23 mouse cellular contexts compared by ENCODE assay signal in the genomic region with DNA sequence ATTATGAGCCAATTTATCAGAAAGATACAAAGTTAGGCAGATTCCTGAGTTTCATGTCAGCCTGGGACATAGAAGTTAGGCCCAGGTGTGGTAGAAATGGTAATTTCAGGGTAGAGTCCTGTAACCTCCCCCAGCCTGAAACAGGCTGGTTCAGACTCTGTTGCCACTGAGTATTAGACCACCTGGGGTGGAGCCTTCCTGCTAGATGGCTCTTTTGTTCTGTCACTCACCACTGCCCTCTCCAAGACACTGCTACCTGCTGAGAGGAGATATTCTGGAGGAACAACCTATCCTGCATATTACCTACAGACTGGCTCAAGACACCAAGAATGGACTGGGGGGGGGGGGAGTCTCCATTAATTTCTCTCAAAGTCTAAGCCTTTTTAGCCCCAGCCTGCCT.
"Had no signal": no experiment of that assay in that cellular context is flagged by ENCODE, and none has a peak within 500 bp of the region (broad histone marks: within the 10 kb centered on the region; RNA-seq: fewer than 3 reads in every experiment).

No protein-coding gene starts in this region.

- H3K9ac ChIP-seq: embryonic facial prominence, embryonic 12.5 days; embryonic facial prominence, embryonic 13.5 days; embryonic facial prominence, embryonic 15.5 days; forebrain, embryonic 12.5 days; forebrain, embryonic 13.5 days; forebrain, embryonic 15.5 days; forebrain, postnatal 0 days had no signal

- H3K36me3 ChIP-seq: embryonic facial prominence, embryonic 10.5 days; embryonic facial prominence, embryonic 12.5 days; embryonic facial prominence, embryonic 13.5 days; embryonic facial prominence, embryonic 15.5 days; forebrain, embryonic 10.5 days; forebrain, embryonic 12.5 days; forebrain, embryonic 15.5 days; heart, embryonic 10.5 days had no signal

- H3K9me3 ChIP-seq: embryonic facial prominence, embryonic 10.5 days; embryonic facial prominence, embryonic 12.5 days; embryonic facial prominence, embryonic 13.5 days; embryonic facial prominence, embryonic 15.5 days; forebrain, embryonic 10.5 days; forebrain, embryonic 12.5 days; forebrain, embryonic 13.5 days; forebrain, embryonic 15.5 days; heart, embryonic 10.5 days had no signal

- H3K4me3 ChIP-seq: embryonic facial prominence, embryonic 10.5 days; embryonic facial prominence, embryonic 12.5 days; embryonic facial prominence, embryonic 13.5 days; embryonic facial prominence, embryonic 15.5 days; erythroblast, embryonic 14.5 days; forebrain, embryonic 10.5 days; forebrain, embryonic 12.5 days; forebrain, embryonic 13.5 days; forebrain, embryonic 15.5 days; gastrocnemius, adult 2 months; heart, adult 2 months; heart, embryonic 10.5 days had no signal

- H3K4me1 ChIP-seq: embryonic facial prominence, embryonic 10.5 days; embryonic facial prominence, embryonic 12.5 days; embryonic facial prominence, embryonic 13.5 days; embryonic facial prominence, embryonic 15.5 days; forebrain, embryonic 10.5 days; forebrain, embryonic 12.5 days; forebrain, embryonic 13.5 days; forebrain, embryonic 15.5 days; heart, embryonic 10.5 days had no signal

- H3K27ac ChIP-seq: embryonic facial prominence, embryonic 10.5 days; embryonic facial prominence, embryonic 12.5 days; embryonic facial prominence, embryonic 13.5 days; embryonic facial prominence, embryonic 15.5 days; forebrain, embryonic 10.5 days; forebrain, embryonic 12.5 days; forebrain, embryonic 13.5 days; forebrain, embryonic 15.5 days; gastrocnemius, adult 2 months; heart, adult 2 months; heart, embryonic 10.5 days had no signal

- DNase-seq: cerebellum, postnatal 14 days; cerebellum, postnatal 25 days; cerebellum, postnatal 36 days; embryo, embryonic 11 days; forebrain, postnatal 0 days; gastrocnemius, adult 2 months; gastrocnemius, postnatal 10 days; gastrocnemius, postnatal 14 days; gastrocnemius, postnatal 25 days; gastrocnemius, postnatal 36 days; heart, adult 11 months; heart, adult 18-20 months; heart, adult 2 months had no signal
